Mouse (Mus musculus) adrenal gland, adult 18-20 months (tissue): ENCODE results near the gene Gm12184. TPM values are rescaled to one million over a fixed set of nuclear protein-coding genes. Genes with fewer than 3 reads are reported as not detected.
"Not testable (repeated sequence)": the region's sequence is repeated elsewhere in the genome, so short reads cannot be mapped to it uniquely, and the experiment has no call there.

Experiments
- DNase-seq, 2 experiments: peaks; one replicate each; pipeline ENCODE4 v3.0.0; 2021 to 2022; ENCODE audit warnings: low spot score in 2 of 2
- long read RNA-seq, 2 experiments: library from polyadenylated mRNA; stranded (forward); transcript quantifications; one replicate each; pipeline ENCODE4 v2.0.0; 2021
- total RNA-seq, 2 experiments: library from RNA; stranded (reverse); gene quantifications; 1 replicate in 1 of 2; 2 replicates in 1 of 2; pipeline ENCODE4 v1.2.3; 2021

The Gm12184 gene
- 1 to 10 TPM in 1 of 2 experiments, under 1 TPM in 1; 0.76 to 3.1 TPM for total RNA-seq
- long read RNA-seq, experiment 1, partial matches to known transcripts, result 0 of 1 reads
- long read RNA-seq, experiment 1, other reads (novel, unspliced or antisense), result 0 of 1 reads
- long read RNA-seq, experiment 2, result 0 reads

- DNase-seq, result not testable (repeated sequence)
These were observed at the start of gene Gm12184, which contains the start of gene Trim7 for GRCm38 (mm10) chr11:48825979-48826751. Gm12184 (minus strand) TSS chr11:48826655. Trim7 (plus strand) TSS chr11:48826140.

- DNase-seq, result not testable (repeated sequence)
These were observed 48.9 kb upstream of the Gm12184 start for GRCm38 (mm10) chr11:48875343-48875837.

GRCm38 (mm10) chr11:48874465-48874864 lies 48.0 kb upstream of the Gm12184 start:
- DNase-seq, result peak; percentile 35 to 56

- DNase-seq, result no peak
These were observed 47.3 kb upstream of the Gm12184 start for GRCm38 (mm10) chr11:48873591-48874290.

GRCm38 (mm10) chr11:48872695-48873300 lies 46.3 kb upstream of the Gm12184 start:
- DNase-seq, result no peak

GRCm38 (mm10) chr11:48871817-48872541 lies 45.5 kb upstream of the Gm12184 start:
- peak; percentile 39 to 46 for DNase-seq

GRCm38 (mm10) chr11:48871201-48871772 lies 44.8 kb upstream of the Gm12184 start, which contains the start of gene Irgm1:
Irgm1 (minus strand) TSS chr11:48871683.
- peak; percentile 55 to 63 for DNase-seq

GRCm38 (mm10) chr11:48870781-48871180 lies 44.3 kb upstream of the Gm12184 start:
- no peak for DNase-seq

GRCm38 (mm10) chr11:48869380-48870110 lies 43.1 kb upstream of the Gm12184 start:
- no peak for DNase-seq

GRCm38 (mm10) chr11:48866481-48866880 lies 40.0 kb upstream of the Gm12184 start:
- DNase-seq, result no peak

GRCm38 (mm10) chr11:48863808-48864207 lies 37.4 kb upstream of the Gm12184 start:
- no peak for DNase-seq

- DNase-seq, result no peak
These were observed 36.4 kb upstream of the Gm12184 start for GRCm38 (mm10) chr11:48862784-48863319.

GRCm38 (mm10) chr11:48859014-48859413 lies 32.6 kb upstream of the Gm12184 start:
- DNase-seq, result no peak

- peak; percentile 94 to 98 for DNase-seq
These were observed 27.2 kb upstream of the Gm12184 start for GRCm38 (mm10) chr11:48853474-48854180.

GRCm38 (mm10) chr11:48852624-48853473 lies 26.4 kb upstream of the Gm12184 start:
- no peak for DNase-seq

GRCm38 (mm10) chr11:48852190-48852589 lies 25.7 kb upstream of the Gm12184 start:
- no peak for DNase-seq

- no peak for DNase-seq
These were observed 25.0 kb upstream of the Gm12184 start for GRCm38 (mm10) chr11:48851270-48851995.
